Mouse (Mus musculus) midbrain, postnatal 0 days (tissue): ENCODE data around the gene Srf. TPM values are rescaled to one million over a fixed set of nuclear protein-coding genes. Genes with fewer than 3 reads are reported as not detected.
A peak's percentile ranks its signal among the peaks of the same experiment; 100 is the strongest.

Experiments used
- ATAC-seq: fragments of 200-750 bp; cut with Nextera tagmentation; 2 replicates; pipeline ENCODE4 v1.8.0; 2017; ENCODE audit warnings: moderate number of reproducible peaks, mild to moderate bottlenecking, moderate TSS enrichment, moderate library complexity; ENCODE audit not compliant: low FRiP score
- DNase-seq: peaks from one replicate; pipeline ENCODE4 v3.0.0-alpha.2; 2015; ENCODE audit warnings: low spot score
- H3K27ac ChIP-seq: fragments of 300-500 bp; sonication (generic); 2 replicates; pipeline ENCODE4 v1.5.1; 2014; ENCODE audit warnings: low read depth, mild to moderate bottlenecking, low read length, mixed read lengths
- H3K27me3 ChIP-seq: fragments of 300-500 bp; sonication (generic); 2 replicates; pipeline ENCODE4 v1.6.1; 2014; ENCODE audit warnings: low read length, control low read depth, mixed read lengths; ENCODE audit not compliant: insufficient read depth
- H3K36me3 ChIP-seq: fragments of 300-500 bp; sonication (generic); 2 replicates; pipeline ENCODE4 v1.6.1; 2014; ENCODE audit warnings: low read length, control low read depth, mixed read lengths; ENCODE audit not compliant: insufficient read depth
- H3K4me1 ChIP-seq: fragments of 300-500 bp; sonication (generic); 2 replicates; pipeline ENCODE4 v1.6.1; 2014; ENCODE audit warnings: mild to moderate bottlenecking, control low read depth, antibody characterized with exemption, low read length, mixed read lengths; ENCODE audit not compliant: insufficient read depth
- H3K4me2 ChIP-seq: fragments of 300-500 bp; sonication (generic); 2 replicates; pipeline ENCODE4 v1.6.1; 2014; ENCODE audit warnings: low read depth, mild to moderate bottlenecking, low read length, mixed read lengths; ENCODE audit not compliant: poor library complexity, severe bottlenecking
- H3K4me3 ChIP-seq: fragments of 300-500 bp; sonication (generic); 2 replicates; pipeline ENCODE4 v1.5.1; 2014; ENCODE audit warnings: low read depth, mild to moderate bottlenecking, low read length, moderate library complexity
- H3K9ac ChIP-seq: fragments of 300-500 bp; sonication (generic); replicated peaks from 2 replicates; pipeline ENCODE4 v1.6.1; 2014; ENCODE audit warnings: mild to moderate bottlenecking, low read length, moderate library complexity, mixed read lengths; ENCODE audit not compliant: poor library complexity, severe bottlenecking
- H3K9me3 ChIP-seq: fragments of 300-500 bp; sonication (generic); 2 replicates; pipeline ENCODE4 v1.6.1; 2016; ENCODE audit warnings: low read length, control low read depth
- CTCF ChIP-seq: IDR thresholded peaks from 2 replicates; pipeline ENCODE4 v1.5.1; 2016; ENCODE audit warnings: antibody characterized with exemption, mild to moderate bottlenecking
- WGBS: fragments of 180-500 bp; shearing (Covaris S2); extraction: QIAGEN DNeasy Blood & Tissue Kit; methylation state at CpG from one replicate; pipeline ENCODE4 v1.1.7; 2014; 5-methylcytosine and 5-hydroxymethylcytosine counted together
- polyA plus RNA-seq: library from polyadenylated mRNA; unstranded; fragments of >200 nt; fragmentation: Nextera tagmentation; extraction: Ambion mirVana; gene quantifications from 2 replicates; pipeline ENCODE4 v1.2.1, GENCODE M21; 2015
- total RNA-seq: library from RNA; depleted of rRNA; stranded (reverse); fragments of >200 nt; gene quantifications from 2 replicates; pipeline ENCODE4 v1.2.3, GENCODE M21; 2014

The Srf gene
- total and polyA plus RNA-seq, 2 experiments from 2014 or later: 3.3 to 69.0 TPM

- Histone ChIP-seq H3K36me3 (peaks cover 35% of the 10 kb centered on the region), H3K9me3 (no peaks in the 10 kb centered on the region), H3K27ac (no peak overlapping the region), H3K9ac (no peak overlapping the region), H3K4me1 (peaks cover 2% of the 10 kb centered on the region; the same call in 1 of the 2 replicates), H3K4me3 (no peak overlapping the region), H3K27me3 (no peaks in the 10 kb centered on the region), H3K4me2 (peak overlapping the region; percentile 75)
- ATAC-seq (no peak), DNase-seq (no peak)
- 18% methylated on average over 8 of the region's 8 CpGs for WGBS
- no peak for TF ChIP-seq CTCF
Measured at GRCm38 (mm10) chr17:46546995-46547394, 9.0 kb downstream of the Srf start.

GRCm38 (mm10) chr17:46546591-46546990, 9.4 kb downstream of the Srf start:
- Histone ChIP-seq H3K9me3 (no peaks in the 10 kb centered on the region), H3K4me1 (peaks cover 2% of the 10 kb centered on the region; the same call in 1 of the 2 replicates), H3K9ac (peak overlapping the region; percentile 91), H3K4me2 (peak overlapping the region; percentile 75), H3K27ac (no peak overlapping the region), H3K4me3 (peak overlapping the region; percentile 75), H3K27me3 (no peaks in the 10 kb centered on the region), H3K36me3 (peaks cover 34% of the 10 kb centered on the region)
- no peak for TF ChIP-seq CTCF
- WGBS: 14% methylated on average over 7 of the region's 7 CpGs
- ATAC-seq (no peak), DNase-seq (no peak)

- WGBS: 2% methylated on average over 46 of the region's 49 CpGs
- peak; percentile 91 for ATAC-seq
- TF ChIP-seq CTCF: no peak
- H3K4me3 ChIP-seq: peak within 1 kb of the TSS; percentile 75
- H3K27ac ChIP-seq: peak within 1 kb of the TSS; percentile 80
- H3K27me3 ChIP-seq: no peaks in the 10 kb centered on the region
- peaks cover 35% of the 10 kb centered on the region for H3K36me3 ChIP-seq
- peaks cover 2% of the 10 kb centered on the region; the same call in 1 of the 2 replicates for H3K4me1 ChIP-seq
- H3K9me3 ChIP-seq: no peaks in the 10 kb centered on the region
- peak within 1 kb of the TSS; percentile 91 for H3K9ac ChIP-seq
- H3K4me2 ChIP-seq: peak within 1 kb of the TSS; percentile 75
- peak; percentile 91 for DNase-seq
Measured at GRCm38 (mm10) chr17:46545813-46546564, 10.0 kb downstream of the Srf start, which contains the start of gene Cul9. Cul9 (minus strand) TSS chr17:46546388.

- 90% methylated on average over 12 of the region's 12 CpGs for WGBS
- Histone ChIP-seq H3K9me3 (no peaks in the 10 kb centered on the region), H3K4me2 (no peak overlapping the region), H3K27me3 (no peaks in the 10 kb centered on the region), H3K27ac (no peak overlapping the region), H3K4me1 (peaks cover 2% of the 10 kb centered on the region; the same call in 1 of the 2 replicates), H3K4me3 (no peak overlapping the region), H3K9ac (no peak overlapping the region), H3K36me3 (peaks cover 39% of the 10 kb centered on the region)
- no peak for ATAC-seq
- DNase-seq: no peak
- no peak for TF ChIP-seq CTCF
Measured at GRCm38 (mm10) chr17:46543661-46544060, 12.3 kb downstream of the Srf start.

GRCm38 (mm10) chr17:46525579-46526307, 30.2 kb downstream of the Srf start:
- ATAC-seq: peak; percentile 57
- H3K9me3 ChIP-seq: no peaks in the 10 kb centered on the region
- peaks cover 46% of the 10 kb centered on the region for H3K36me3 ChIP-seq
- H3K4me3 ChIP-seq: no peak overlapping the region
- no peaks in the 10 kb centered on the region for H3K4me1 ChIP-seq
- no peak overlapping the region for H3K9ac ChIP-seq
- peak; percentile 77 for DNase-seq
- H3K27me3 ChIP-seq: no peaks in the 10 kb centered on the region
- 38% methylated on average over 12 of the region's 12 CpGs for WGBS
- no peak overlapping the region for H3K4me2 ChIP-seq
- H3K27ac ChIP-seq: no peak overlapping the region
- peak; percentile 96 for TF ChIP-seq CTCF

- no peak overlapping the region for H3K4me2 ChIP-seq
- no peak; the same call in 1 of the 2 replicates for ATAC-seq
- 90% methylated on average over 10 of the region's 10 CpGs for WGBS
- peaks cover 53% of the 10 kb centered on the region for H3K36me3 ChIP-seq
- no peaks in the 10 kb centered on the region for H3K4me1 ChIP-seq
- H3K9ac ChIP-seq: no peak overlapping the region
- H3K9me3 ChIP-seq: no peaks in the 10 kb centered on the region
- no peak for TF ChIP-seq CTCF
- no peak overlapping the region for H3K27ac ChIP-seq
- H3K4me3 ChIP-seq: no peak overlapping the region
- H3K27me3 ChIP-seq: no peaks in the 10 kb centered on the region
- no peak for DNase-seq
Measured at GRCm38 (mm10) chr17:46525065-46525464, 30.9 kb downstream of the Srf start.
